Mouse (Mus musculus): ENCODE data around the gene Exoc7.

DNA sequence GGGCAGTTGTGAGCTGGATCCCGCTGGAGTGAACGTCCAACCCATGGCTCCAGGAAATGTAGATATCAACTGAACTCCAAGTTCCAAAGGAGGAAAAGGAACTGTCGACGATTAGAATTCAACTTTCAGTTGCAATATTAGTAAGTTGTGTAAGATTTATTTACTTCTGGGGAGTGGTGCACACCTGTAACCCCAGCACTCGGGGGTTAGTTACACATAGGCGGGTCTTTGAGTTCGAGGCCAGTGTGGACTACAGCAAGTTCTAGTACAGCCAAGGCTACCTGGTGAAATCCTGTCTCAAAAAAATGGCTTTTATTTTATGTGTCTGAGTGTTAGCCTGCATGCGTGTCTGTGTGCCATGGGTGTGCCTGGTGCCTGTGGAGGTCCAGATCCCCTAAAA lies 46.5 kb upstream of the Exoc7 start:
- TF ChIP-seq CTCF (IDR thresholded peaks at IDR 0.05; ENCODE audit: low read depth) (no peak), EP300 (IDR thresholded peaks at IDR 0.05; ENCODE audit: low read depth) (no peak)
